Mouse (Mus musculus): ENCODE measurements at regions not wholly inside any gene's neighbourhood (a gene's known extent, or its start where the extent isn't known, plus 50 kb on each side); places are given as distances from the start of the nearest gene placed in this dataset.

DNA sequence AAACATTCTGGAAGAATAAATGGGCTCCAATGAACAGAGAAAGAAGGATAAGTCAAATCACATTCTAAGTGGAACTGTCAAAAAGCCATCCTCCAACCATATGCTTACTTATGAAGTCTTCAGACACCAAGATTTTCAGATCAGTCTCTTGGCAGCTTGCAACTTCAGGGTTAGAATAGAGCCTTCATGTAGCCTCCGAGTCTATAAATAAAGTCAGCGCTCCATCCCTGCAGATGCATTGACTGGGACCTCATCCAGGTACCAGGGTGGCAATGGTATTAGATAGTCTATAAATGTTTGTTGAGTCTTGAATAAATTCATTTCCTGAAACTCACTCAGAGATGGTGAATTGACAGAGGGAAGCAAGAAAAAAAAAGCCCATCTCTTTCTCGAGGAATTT, 107.2 kb upstream of the Eepd1 start:
- no peak for DNase-seq

DNA sequence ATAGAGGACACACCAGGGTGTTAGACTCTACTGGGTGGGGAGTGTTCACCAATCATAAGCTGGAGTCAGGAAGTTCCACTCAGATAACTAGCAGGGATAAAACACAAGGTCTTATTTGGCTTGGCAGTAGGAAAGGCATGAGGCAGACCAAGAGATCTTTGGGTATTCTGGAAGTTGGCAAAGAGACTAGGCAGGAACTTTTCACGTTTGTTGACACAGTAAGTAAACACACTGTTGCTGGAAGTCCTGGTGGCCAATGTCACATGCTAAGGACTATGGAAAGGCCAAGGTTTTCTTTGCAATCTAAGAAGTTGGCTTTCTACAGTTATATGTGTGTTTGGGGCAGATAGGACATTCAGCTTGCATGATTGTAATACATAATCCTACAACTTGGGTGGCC, 105.1 kb upstream of the Eepd1 start:
- DNase-seq, result no peak

DNA sequence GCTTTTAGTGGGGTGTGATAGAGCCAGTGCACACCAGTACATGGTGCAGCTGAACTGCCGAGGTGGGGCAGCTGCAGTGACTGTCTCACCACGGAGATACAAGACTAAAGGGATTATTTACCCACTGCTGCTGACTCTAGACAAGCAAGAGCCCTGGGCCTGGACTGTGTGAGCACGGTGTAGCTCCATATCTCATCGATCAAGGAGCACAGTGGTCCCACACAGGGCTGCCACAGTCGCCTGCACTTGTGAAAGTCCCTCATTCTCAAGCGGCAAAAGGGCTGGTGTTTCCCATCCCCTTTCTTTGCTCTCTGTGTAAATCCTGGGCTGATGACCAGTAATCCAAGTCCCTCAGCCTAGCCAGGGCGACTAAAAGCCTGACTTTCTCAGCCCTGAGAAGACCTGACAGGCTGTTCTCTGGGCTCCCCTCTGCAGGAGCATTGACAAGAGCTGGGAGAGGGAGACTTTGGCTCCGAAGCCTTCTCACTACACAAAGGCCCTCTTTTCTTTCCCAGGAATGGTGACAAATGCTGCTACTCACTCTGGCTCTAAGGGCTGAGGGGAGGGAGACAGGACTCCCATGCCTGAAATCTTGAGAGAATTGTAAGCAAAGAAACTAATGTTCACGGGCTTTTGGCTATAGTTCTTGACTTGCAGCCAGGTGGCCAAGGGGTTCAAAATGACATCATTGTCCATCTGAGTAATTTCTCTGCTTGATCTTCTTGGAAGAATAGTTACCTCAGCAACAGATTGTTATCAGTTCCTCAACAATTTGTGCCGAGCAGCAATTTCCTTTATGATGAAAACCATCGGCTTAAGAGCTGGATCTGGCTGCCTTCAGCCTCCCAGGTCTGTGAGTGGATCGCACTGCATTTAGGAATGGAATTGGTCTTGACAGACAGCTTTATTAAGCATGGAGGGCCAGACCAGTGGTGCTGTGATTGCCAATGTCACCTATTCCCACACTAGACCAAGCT, 103.3 kb upstream of the Eepd1 start:
- DNase-seq, result no peak

DNA sequence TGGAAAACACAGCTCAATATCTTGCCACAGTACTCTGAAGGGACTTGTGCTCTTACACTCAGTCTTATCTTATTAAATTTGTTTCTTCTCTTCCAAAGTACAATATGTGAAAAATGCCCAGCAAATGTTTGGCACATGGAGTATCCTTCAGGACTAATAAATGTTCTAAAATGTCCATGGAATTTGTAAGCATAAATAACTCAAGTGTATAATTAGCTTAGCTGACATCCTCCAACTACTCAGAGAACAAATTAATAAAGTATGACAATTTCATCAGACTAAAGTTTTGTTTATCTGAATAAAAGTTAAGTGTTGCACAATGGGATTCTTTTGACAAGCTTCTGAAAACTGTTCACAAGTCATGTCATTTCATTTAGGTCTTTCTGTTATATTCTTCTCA, 96.0 kb upstream of the Eepd1 start:
- DNase-seq, result no peak

DNA sequence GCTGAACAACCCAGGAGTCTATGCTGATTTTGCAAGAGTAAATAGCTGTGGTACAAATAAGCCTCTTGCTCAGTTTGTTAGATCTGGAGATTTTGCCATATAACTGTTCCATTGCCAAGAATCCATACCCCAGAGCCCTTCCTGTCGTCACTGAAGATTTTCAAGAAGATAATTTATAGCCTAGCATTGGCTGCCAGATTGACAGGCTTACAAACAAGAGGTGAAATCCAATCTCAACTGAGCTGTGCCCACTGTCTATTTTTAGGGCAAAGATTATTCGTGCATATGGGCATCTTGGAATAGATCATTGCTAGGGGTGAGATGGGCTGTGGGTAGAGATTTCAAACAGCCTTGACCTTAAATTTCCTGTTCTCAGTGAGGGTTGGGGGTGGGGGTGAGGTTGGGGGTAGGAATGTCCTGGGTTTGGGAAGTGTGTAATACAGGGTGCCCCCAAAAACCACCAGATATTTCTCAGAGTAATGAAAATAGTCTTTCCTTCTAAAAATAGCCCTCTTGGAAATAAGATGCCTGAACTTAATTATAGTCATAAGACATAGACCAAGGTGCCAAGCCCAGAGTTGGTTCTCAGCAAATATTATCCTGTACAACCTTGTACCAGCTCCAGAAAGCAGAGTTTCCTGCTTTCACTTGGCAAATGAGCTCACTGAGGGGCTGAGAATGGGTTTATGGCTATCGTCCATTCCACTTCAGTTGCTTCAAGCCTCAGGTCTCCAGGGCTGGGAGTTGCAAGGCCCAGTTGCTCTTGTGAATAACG, 93.3 kb upstream of the Eepd1 start:
- DNase-seq, result no peak

DNA sequence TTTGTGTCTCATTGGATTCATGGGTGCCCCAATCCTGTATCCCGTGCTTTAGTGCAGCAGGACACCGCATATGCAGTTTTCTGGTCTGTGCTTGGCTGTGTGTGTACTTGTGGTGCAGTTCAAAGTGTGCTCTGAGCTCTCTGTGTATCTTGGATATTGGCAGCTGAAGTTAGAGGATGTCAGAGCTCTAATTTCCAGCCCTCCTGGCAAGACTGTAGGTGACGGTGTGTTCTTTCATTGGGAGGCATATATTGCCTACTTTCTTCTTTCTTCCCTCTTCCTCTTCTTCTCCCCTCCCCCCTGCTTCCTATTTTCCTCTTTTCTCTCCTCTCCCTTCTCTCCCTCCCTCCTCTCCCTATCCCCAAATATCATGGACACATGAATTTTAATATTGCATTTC, 92.0 kb upstream of the Eepd1 start:
- no peak for DNase-seq

DNA sequence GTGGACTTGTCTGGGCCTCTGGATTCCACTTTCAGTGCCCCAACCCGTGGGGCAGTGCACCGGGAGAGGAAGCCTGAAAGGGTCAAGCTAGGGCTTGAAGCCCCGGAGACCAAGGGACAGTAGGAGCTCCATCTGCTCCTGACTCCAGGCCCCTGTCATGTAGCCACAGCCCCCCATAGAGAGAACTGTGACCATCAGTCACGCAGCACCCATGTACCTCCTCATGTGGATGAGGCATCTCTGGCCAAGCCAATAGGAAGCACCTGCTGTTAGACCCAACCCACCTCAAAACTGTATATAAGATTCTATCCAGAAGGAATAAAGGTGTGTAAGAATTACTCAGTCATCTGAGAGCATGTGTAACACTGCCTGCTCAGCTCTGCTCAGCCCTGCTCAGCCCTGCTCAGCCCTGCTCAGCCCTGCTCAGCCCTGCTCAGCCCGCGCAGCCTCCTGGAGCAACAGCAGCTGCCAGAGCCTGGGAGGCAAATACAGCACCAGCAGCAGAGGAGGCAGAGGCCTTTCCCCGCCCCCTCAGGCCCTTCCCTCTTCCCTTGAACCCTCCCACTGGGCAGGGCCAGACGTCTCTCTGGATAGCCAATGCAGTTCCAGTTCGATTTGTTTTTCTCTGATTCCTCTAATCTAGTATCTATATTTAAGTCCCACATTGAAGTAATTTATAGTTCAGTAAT, 80.6 kb upstream of the Eepd1 start:
- DNase-seq, result peak; percentile 25

DNA sequence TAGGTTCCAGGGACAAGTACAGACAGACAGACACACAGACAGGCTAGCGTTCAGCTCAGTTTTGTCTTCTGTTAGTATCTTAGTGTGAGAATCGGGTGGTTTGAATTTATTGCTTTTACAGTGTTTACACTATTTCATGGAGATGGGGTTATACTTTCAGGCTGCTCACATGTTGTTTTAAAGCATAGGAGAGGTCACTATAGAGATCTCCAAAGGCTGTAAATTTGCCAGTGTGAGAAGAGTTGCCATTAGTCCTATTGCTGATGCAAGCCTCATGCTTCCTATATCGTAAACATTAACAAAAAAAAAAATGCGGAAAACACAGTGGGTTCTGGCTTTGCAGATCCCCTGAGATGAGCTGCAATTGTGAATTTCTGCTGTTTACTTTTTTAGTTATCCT, 75.5 kb upstream of the Eepd1 start:
- DNase-seq, result no peak

DNA sequence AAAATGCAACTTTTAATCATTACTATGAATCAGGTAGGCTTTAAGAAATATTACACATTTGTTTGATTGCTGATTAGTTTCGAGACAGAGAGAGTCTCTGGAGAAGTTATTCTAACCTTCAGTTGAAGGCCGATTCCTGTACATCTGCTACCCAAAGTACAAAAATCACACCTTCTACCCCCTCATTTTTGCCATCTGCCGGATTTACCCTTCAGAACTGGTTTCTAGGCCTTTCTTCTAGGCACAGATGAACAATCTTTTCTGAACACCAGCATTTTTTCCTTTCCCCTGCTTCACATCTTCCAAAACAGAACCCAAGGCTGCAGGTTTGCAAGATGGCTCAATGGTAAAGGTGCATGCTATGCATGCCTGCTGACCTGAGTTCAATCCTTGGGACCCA, 72.8 kb upstream of the Eepd1 start:
- DNase-seq, result no peak

DNA sequence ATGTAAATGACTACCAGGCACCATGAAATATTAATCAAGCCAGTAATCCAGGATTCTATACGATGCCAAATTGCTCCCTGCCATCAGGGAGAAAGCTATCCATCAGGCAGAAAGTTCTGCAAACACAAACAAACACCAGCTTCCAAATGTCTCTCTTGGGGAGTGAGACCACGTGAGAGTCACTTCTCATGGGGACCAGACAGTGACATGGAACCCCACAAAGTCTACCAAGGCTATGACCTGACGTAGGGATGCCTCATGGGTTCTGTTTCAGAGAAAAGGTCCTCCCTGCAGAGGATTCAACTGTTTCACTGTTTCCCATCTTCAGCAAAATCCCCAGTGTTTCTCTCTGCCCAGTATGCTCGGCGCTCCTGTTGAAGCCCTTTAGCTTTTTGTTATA, 71.6 kb upstream of the Eepd1 start:
- DNase-seq, result no peak

DNA sequence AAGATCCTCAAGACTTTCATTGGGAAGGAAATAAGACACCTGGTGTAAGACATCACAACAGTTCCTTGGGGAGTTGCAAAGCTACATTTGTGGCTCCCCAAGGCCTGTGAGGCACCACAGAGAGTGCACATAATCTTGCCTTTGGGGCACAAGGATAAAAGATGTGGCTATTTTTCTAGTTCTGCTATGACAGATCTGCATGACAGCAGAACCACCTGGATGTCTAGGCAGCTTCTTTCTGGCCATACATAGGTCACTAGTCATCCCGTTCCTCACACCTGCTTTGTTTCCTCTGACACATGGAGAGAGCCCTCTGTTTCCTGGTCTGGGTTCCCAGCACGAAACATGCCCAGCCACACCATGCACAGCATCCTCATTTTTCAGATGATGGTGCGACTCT, 67.5 kb upstream of the Eepd1 start:
- no peak for DNase-seq

DNA sequence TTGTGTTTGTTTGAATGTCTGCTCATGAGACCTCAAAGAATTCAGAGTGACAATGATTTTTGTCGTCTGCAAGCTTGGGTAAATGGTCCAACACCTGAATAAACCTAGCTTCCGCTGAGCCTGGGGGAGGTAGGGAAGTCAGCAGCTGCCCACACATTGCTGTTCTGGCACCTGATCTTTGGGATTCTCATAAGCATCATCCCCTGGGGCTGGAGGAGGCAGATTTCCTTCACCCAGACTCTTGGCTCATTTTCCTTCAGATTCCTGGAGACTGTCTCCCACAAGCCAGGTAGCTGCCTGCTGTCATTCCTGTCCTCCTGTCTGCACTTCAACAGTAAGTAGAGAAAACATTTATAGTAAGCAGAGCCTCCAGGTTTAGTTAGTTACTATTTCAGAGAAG, 67.0 kb upstream of the Eepd1 start:
- no peak for DNase-seq

DNA sequence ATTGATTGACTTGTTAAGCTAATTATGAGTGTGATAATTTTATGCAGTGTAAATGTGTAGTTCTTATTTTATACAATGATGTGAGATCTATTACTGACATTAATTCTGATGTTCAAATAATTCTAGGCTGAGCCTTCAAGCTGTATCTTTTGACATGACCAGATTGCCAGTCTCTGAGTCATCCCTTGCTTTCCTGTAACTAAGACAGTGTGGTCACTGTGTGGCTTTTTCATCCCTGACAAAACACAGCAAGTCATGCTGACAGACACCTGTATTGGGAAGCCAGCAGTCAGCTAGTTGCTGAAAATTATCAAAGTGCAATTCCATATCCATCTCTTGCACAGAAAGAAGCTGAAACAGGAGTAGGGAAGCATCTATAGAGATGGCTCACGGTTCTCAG, 54.4 kb upstream of the Eepd1 start:
- no peak for DNase-seq

DNA sequence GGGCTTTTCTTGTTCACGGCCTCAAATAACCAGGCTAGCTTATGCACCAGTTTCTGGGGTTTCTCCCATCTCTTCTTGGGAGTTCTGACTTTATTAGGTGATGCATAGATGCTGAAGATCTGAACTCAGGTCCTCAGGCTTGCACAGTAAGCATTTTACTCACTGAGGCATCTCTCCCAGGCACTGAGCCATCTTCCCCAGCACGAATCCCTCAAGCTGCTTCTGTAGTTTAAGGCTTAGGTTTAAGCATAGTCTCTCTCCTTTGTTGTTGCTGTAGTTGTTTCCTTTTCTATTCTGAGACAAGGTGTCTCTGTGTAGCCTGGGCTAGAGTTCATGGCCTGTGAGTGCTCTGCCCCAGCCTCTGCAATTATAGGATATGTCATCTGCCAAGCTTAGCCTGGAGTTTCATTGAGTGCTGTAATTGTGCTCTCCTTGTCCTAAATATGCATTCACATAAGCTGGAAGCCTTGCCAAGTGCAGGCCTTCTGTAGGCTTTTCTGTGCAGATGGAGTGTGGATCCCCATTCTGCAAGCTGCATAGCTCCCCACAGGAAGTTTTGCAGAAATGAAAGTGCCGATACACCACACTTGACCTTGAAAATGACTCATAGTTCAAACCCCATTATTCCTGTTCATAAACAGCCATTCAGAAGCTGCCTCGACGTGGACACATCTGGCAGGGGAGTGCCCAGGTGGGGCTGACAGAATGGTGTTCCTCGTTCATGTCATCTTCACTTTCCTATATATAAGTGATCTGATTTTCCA, 51.7 kb upstream of the Eepd1 start:
- no peak for DNase-seq
